Mouse (Mus musculus) bone marrow macrophage, adult 2 months (primary cell): Measurements from ENCODE around the gene Eif2s2.

Experiments used
- CTCF ChIP-seq: IDR thresholded peaks from 2 replicates; pipeline ENCODE4 v1.5.1; 2012; ENCODE audit warnings: low read depth, mild to moderate bottlenecking, low read length, moderate library complexity
- POLR2A ChIP-seq: IDR thresholded peaks from 2 replicates; pipeline ENCODE4 v1.6.1; 2012; ENCODE audit warnings: mild to moderate bottlenecking, low read depth, low read length, borderline replicate concordance

GRCm38 (mm10) chr2:154926843-154927242, 34.1 kb upstream of the Eif2s2 start:
- TF ChIP-seq CTCF (no peak), POLR2A (no peak)
